Mouse (Mus musculus): ENCODE measurements around the gene Spag9.

The Spag9 gene

DNA sequence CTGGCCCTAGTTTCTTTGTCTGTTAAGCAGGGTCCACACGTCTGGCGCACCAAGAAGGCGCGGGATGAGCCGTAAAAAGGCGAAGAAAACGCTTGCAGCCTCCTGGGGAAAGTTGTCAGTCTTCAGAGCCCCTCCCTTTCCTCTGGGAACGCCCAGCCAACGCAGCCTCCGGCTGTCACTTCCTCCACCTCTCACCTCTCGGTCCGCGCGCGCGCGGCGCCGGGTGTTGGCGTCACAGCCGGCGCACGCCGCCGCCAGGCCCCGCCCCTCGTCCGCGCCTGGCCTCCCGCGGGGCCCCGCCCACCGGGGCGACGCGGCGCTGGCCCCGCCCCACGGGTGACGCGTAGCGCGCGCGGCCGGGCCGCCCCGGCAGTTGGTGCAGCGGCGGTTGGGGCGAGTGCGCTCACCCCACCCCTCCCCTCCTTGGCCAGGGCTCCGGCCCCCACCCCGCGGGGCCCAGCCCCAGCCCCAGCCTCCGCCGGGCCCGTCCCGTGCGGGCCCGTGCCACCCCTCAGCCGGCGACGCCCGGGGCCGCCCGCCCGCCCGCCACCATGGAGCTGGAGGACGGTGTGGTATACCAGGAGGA is at the start of gene Spag9:
Spag9 (plus strand) TSS at position 372 of the 586 bp plus-strand sequence.
- DNase-seq = peak; percentile 90

DNA sequence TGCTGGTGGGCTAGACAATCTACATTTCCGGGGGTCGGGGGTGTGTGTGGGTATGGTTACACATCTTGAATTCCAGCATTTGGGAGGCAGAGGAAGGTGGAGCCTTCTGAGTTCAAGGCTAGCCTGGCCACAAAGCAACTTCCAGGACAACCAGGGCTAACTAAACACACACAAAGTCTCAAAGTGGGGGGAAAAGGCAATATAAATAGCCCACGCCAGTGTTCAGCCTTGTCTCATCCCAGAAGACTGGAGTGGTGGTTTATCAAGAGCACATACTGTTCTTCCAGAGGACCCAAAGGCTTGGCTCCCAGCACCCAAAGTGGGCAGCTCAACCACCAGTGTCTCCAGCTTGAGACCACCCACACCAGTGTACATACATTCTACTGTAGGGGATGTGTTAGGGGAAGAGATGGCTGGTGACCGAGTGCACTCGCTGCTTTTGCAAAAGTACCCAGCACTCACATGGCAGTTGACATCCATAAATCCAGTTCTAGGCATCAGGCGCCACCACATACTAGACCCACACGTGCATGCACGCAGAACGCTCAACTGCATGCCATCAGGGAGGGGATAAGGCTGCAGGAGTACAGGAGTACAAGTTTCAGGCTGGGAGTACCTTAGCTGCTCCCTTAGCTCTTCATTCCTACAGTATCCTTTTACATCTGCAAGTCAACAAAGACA is 46.9 kb upstream of the Spag9 start:
- no peak for DNase-seq

DNA sequence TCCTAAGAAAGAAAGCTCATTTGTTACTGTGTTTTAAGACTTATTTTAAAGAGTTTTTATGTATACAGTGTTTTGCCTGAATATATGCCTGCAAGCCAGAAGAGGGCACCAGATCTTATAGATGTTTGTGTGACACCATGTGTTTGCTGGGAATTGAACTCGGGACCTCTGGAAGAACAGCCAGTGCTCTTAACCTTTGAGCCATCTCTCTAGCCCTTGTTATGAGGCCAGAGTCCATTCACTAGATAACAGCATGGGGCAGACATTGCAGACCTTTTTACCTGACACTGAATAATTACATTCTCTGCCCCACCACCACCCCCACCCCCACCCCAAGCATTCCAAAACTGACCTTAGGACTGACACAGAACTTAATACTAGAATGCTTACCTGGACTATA is 45.8 kb upstream of the Spag9 start:
- no peak for DNase-seq

DNA sequence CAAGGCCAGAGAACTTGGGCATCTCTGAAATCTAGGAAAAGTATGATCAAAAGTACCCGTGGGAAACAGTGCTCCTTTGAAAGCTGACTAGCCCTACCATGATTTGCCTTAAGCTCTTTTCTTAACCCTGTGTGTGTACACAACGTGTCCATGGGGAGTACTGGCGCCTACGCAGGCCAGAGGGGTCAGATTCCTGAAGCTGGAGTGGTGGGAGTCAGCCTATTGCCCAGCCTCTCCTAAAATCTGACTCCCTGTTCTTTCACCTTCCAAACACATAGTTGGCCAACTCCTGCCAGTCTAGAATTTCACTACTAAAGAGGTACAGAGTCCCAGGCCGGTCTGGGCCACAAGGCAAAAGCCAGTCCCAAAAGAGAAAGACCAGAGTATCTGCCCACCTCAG is 43.5 kb upstream of the Spag9 start:
- DNase-seq = no peak

DNA sequence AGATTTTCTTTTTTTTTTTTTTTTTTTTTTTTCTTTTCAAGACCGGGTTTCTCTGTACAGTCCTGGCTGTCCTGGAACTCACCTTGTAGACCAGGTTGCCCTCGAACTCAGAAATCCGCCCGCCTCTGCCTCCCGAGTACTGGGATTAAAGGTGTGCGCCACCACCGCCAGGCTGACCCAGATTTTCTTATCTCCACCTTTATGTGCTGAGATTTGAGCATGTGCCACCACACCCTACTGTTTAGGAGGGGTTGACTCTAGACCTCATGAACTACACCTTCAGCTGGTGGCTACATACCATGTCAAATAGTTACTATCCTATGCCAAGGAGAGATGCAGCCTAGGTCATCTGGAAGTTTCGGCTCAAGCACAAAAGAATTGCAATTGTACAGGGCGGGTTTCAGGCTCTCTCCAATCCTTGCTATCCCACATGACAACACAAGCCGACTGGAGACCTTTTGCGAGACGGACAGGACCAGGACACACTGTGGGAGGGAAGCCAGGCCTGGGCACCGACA is 41.1 kb upstream of the Spag9 start:
- no peak for DNase-seq

DNA sequence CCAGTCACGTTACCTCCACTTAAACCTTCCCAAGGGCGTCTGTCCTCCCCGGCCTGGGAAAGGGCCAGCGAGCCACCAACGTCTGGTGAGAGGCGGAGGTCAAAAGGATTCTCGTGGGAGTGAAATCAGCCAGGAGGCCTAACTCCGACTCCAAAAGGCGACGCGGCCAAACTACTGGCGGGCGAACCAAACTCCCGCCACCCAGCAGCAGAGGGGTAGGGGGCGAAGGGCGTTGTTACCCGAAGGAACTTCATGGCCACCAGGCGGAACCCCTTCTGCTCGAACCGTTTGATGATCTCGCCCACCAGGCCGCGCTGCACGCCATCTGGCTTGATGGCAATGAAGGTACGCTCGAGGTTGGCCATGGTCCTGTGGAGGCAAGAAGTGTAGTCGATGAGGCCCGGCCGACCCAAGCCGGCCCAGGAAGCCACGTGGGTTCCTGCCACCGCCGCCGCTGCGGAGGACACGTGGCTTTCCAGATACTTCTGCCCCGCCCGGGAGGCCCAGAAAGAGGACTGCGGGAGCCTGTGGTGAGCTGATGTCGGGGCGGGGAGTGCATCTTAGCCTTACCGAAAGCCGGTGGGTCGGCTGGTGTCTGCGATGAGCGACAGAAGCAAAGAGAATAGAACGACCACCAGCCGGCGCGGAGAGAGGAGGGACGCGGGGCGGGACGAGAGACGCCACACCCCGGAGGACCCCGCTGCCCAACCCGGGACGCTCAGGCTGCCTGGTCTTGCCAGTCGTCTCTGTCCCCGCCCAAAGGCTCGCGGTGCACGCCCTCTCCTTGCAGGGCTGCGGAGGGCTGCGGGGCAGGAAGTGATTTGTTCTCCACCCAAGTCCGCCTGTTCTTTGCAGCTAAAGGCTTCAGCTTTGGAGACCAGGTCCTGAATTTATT is 40.4 kb upstream of the Spag9 start:
- peak; percentile 87 for DNase-seq

DNA sequence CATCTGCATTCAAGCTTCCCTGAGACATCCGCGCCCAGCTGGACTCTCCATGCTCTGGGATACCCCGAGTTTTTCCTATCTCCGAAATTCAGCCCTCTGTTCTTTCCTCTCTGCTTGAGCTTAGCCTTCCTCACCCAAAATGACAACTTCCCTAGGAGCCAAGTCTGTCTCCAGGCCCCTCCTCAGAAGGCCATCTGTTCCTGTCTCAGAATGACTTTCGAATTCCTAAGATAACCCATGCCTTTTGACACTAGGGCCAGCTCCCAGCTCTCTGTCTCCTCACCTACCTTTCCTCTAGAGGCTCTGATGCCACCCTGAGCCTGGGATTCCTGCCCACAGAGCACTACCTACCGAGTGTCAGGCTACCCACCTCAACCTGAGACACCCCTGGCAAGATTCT is 39.7 kb upstream of the Spag9 start, which contains the start of gene Nme2:
Nme2 (minus strand) TSS at position 101 of the 400 bp plus-strand sequence.
- DNase-seq = no peak

DNA sequence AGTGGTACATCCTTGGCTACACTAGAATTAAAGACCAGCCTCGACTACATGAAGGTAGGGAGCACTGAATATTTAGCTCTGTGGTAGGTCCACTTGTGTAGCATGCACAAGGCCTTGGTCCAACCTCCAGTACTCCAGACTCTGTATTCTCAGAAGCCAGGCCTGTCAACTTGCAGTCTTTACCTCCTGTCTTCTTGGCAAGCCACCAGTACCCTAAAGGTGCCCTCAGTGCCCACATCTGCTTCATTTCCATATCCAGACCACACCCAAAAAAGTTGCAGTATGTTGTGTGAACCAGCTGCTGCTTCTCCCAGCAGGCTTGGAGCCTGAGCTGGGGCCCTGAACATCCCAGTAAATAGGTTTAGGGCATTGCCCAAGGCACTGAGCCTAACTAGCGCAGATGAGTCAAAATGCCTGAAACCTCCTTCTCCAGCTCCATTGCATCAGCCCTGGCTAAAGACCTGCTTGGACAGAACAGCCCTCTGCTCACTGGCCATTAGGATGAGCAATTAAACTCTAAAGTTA is 38.8 kb upstream of the Spag9 start:
- DNase-seq = no peak

DNA sequence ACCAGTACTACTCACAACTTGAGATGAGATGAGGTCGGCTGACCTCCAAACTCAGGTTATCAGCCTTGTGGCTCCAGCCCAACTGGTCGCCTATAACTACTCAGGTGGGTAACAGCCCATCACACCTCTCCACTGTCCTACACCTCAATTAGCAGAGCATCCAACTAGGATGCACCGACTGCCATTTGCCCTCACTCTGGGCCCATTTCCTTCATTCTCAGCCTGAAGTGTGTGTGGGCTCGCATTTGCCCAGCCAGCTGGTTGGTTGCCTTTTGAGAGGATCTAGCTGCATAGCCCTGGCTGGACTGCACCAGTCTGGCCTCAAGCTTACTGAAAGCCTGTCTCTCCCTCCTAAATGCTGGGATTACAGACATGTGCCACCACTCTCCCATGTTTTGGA is 38.1 kb upstream of the Spag9 start:
- DNase-seq = no peak

DNA sequence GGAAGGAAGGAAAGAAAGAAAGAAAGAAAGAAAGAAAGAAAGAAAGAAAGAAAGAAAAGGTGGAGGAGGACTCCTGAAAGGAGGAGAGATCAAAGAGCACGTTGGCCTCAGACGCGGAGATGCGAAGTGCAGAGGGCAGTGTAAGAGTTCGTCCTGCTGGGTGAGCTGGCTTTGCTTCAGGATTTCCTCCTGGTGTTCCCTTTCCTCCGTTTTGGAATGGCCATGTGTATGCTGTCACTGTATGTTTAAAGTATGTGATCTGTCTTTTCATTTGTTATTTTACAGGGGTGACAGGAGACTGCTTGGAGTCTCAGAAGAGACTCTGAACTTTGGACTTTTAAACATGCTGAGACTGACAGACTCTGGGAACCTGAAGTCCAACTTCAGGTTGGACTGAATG is 34.4 kb upstream of the Spag9 start:
- no peak for DNase-seq

DNA sequence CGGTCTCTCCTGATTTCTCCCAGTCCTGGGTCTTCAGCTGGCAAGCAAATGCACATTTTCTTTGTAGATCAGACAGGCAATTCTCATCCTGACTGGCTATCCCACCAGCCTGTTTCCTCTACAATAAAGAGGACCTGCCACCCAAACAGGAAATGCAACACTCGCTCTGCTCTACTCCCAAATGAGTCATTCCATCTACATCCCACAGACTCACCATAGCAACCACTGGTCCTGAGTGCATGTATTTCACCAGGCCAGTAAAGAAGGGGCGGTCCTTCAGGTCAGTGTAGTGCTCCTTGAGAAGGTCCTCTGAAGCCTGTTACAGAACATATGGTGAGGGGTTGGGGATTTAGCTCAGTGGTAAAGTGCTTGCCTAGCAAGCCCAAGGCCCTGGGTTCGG is 32.9 kb upstream of the Spag9 start:
- DNase-seq = no peak

DNA sequence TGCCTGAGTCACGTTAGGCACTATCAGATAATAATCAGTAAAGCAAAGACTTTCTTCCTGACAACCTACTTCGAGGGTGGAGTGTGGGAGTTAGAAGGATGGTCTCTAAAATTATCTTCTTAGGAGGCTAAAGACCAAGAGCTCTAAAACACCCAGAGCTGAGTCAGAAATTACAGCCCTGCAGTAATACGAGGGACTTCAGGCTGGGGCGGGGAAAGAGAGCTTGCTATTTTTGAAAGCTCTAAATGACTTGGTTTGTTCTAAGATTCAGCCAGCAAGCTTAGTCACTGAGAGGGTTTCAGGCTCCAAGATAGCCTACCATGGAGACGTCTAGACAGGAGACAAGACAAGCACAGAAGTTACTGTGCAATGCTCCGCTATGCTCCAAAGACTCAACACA is 30.5 kb upstream of the Spag9 start:
- no peak for DNase-seq

DNA sequence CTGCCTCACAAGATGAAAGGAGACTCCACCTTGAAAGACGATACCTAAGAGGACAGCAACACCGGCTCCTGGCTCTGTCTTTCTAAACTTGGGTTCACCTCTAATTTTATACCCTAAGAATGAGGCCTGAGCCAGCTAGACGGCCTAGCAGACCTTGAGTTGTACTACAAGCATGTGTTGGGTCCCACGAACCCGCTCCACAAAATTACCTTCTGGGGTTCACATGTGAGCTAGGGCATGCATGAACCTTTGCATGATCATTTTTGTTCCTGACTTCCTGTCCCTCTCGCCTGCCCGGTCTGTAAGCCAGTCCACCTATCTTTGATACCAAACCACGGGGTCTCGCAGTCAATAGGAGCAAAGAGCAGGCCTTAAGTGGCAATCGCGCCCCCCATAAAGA is 28.5 kb upstream of the Spag9 start:
- DNase-seq = no peak

DNA sequence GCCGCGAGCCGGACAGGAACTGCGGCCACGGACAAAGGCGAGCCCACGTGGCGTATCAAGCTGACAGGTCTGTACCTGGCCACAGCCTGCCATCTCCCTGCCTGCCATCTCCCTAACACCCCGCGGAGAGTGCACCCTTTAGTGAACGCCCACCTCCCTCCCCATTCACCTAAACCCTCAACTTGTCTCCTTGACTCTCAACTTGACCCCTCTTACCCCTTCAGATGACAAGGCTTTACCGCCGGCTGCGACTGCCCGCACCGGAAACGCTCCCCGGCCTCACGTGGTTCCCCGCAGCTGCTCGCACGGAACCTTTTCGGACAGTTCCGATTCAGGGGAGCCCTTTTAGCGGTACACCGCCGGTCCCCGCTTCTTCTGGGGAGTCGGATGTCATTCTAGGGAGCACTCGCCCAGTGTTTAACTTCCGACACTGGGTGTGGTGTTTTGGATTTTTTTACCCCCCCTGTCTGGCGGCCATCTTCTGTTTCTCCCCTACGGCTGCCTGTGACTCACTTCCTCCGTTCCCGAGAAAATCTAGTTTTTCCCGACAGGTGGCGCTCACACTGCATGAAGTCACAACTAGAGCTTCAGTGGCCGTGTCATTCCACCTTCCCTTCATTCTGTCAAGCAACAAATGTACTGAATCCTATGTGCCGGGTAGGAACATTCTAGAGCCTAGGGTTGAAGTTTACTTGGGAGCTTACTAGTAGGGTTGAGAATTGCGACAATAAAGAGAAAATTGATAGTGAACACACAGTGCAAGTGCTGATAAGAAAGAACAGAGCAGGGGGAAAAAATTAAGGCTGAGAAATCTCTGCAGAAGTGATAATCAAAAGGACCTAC is 27.7 kb upstream of the Spag9 start, which contains the start of the genes Gm20390 and Nme1:
Gm20390 (minus strand) TSS at position 289 of the 843 bp plus-strand sequence.
Nme1 (minus strand) TSS at position 517 of the 843 bp plus-strand sequence.
- DNase-seq = peak; percentile 96

DNA sequence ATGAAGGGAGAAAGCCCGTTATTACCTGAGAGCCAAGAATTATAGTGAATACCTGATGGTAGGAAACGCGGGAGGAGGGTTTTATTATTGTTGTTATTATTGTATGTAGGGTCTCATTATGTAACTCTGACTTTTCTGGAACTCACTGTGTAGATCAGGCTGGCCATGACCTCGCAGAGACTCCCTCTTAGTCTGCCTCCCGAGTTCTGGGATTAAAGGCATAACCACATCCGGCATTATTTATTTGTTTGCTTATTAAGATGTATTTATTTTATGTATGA is 27.1 kb upstream of the Spag9 start:
- no peak for DNase-seq

DNA sequence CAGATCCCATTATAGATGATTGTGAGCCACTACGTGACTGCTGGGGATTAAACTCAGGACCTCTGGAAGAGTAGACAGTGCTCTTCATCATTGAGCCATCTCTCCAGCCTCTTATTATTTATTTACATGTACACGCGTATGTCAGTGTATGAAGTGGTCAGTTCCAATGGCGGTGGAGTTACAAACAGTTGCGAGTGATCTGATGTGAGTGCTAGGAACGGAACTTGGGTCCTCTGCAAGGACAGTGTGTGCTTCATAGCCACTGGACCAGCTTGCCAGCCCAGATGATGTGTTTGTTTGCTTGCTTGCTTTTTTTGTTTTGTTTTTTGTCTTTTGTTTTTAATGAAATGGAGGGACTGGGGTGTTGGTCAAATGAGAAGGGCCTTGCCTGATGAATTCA is 26.7 kb upstream of the Spag9 start:
- no peak for DNase-seq

DNA sequence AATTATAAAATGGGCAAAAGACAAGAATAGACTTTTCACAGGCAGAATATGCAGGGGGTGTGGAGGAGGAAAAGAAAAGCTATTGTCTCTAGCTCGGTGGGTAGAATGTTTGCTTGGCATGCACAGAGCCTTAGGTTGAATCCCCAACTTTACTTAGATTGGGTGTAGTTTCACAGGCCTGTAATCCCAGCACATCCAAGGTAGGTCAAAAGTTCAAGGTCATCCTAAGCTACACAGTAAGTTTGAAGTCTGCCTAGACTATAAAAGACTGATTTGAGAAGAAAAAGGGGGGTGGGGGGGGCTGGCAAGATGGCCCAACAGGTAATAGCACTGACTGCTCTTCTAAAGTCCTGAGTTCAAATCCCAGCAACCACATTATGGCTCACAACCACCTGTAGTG is 26.1 kb upstream of the Spag9 start:
- no peak for DNase-seq

DNA sequence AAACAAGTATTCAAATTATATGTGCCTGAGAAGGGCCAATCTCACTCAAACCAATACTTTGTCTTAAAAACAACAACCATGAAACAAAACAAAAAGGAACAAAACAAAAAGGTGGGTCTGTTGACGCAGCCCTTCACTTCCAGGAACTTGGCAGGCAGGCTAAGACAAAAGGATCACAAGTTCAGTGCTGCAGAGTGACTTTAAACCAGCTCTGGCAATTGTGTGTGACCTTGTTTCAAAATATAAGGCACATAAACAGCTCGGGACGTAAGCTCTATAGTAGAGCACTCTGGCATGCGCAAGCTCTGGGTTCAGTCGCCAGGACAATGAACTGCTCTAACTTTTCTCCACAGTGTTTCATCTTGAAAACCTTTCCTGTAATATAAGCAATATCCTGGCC is 22.9 kb upstream of the Spag9 start:
- DNase-seq = no peak

DNA sequence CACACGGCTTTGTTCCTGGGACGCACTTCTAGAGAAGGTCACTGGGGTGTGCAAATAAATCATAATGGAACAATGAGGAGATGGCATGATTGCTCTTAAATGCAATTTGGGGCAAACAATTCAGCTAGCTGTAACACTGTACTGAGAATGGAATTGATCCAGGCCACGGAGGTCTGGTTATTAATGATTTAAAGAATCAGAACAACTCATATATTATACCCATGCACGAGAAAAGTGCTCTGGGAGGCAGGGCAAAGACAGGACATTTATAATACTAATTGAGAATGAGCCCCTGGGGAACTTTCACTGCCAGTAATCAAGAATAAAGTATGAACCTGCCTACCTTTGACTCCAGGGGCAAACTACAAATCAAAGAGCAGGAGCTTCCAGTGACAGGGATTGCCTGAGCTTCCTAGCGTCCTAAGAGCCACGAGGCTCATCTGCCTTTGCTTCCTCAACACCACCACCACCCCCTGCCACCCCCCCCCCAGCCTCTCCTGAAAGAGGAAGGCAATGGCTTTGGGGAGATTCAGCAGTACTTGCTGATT is 16.3 kb upstream of the Spag9 start:
- no peak for DNase-seq

DNA sequence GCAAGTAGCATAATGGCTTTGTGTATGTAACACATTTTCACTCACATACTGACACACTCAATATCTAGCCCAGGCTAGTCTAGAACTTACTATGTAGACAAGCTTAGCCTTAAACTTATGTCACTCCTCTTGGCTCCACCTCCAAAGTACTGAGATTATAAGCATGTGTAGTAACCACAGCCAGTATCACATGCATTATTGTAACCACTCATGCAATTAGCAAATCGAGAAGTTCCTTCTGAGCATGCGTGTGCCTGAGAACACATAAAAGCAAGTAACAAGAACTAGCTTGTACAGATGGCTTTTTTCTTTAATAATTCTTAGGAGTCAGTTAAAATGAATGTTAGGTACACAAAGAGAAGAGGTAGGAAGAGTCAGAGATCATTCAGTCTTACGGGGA is 11.3 kb upstream of the Spag9 start:
- DNase-seq = no peak

DNA sequence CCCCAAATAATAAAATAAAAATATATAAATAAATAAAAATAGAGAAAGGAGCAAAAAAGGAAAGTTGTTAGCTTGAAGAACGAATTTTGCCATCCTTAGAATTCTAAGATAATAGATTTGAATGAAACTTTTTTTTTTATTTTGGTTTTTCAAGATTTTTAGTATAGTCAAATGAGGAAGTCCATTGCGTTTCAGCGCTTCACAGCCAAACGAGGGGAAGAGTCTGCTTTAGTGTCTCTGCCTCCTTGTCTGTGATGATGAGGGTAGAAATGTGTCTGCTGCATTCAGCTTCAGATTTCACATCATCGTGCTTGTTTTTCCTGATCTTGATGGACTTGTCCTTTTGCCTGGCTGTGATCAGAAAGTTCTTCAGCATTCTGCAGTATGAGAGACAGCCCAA is 10.6 kb upstream of the Spag9 start:
- DNase-seq = no peak

DNA sequence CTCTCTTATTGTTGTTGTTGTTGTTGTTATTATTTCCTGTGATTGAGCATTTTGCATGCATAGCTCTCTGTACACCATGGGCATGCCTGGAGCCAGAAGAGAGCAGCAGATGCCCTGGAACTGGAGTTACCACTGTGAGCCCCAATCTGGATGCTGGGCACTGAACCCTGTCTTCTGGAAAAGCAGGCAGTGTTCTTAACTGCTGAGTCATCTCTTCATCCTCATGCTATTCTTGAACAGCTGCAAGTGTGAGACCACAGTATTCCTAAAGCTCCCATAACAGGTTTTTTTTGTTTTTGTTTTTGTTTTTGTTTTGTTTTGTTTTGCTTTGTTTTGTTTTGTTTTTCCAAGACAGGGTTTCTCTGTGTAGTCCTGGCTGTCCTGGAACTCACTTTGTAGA is 9.6 kb upstream of the Spag9 start:
- DNase-seq = no peak

Data from right cerebral cortex, postnatal 14 days (tissue).